ENCODE assay signal across 8 mouse cellular contexts in the genomic region with DNA sequence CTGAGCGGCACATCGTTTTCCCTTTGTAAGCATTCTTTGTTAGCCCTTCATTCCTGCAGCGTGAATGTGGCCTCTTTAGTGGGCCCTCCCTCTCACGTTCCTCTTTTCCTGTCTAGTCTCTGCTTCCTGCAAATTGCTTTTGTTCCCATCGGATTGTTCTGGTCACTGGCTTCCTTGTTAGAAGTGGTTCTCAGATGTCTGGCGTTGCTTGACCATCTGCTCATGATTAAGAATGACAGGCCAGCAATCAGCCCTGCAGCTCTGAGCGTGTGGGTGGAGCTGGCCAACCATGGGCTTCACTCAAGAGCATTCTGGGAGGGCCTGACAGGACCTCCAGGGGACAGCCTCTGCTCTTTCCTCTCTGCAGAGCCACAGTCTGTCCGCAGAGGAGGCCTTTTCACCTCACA.
DNase-seq lines count a peak whose midpoint lies in the region; ATAC-seq lines count a peak whose summit lies in the region.

No protein-coding gene starts in this region.

- 0 out of 2 replicates have a peak overlapping the region, but pooled peaks have one; percentile 38 for H3K9ac ChIP-seq in limb, embryonic 12.5 days (replicated peaks)

- ATAC-seq in limb, embryonic 12.5 days (ENCODE audit: insufficient number of reproducible peaks, insufficient read depth, low FRiP score, low TSS enrichment, low read depth), result peak; percentile 63; the same call in 1 of the 2 replicates

- no peak overlapping the region for H3K4me3 ChIP-seq in forebrain, embryonic 10.5 days
- H3K4me3 ChIP-seq in limb, embryonic 12.5 days (replicated peaks), result no peak overlapping the region

- DNase-seq in gastrocnemius, postnatal 14 days, result peak; percentile 32
- no peak for DNase-seq in gastrocnemius, postnatal 10 days
- DNase-seq in NIH3T3 (ENCODE audit: low read depth), result peak; percentile 46
- DNase-seq in forebrain, embryonic 10.5 days (ENCODE audit: extremely low spot score, low spot score), result peak; percentile 75
- no peak for DNase-seq in urinary bladder, postnatal 25 days (ENCODE audit: low spot score)
- no peak for DNase-seq in urinary bladder, postnatal 14 days (ENCODE audit: low spot score)
- no peak for DNase-seq in frontal cortex, postnatal 25 days (ENCODE audit: low spot score in 2 of 2)

- 0 out of 2 replicates have a peak overlapping the region, but pooled peaks have one; percentile 18 for H3K4me2 ChIP-seq in limb, embryonic 12.5 days

- H3K27ac ChIP-seq in forebrain, embryonic 10.5 days, result peak overlapping the region; percentile 83
- H3K27ac ChIP-seq in limb, embryonic 12.5 days, result peak overlapping the region; percentile 63

- 3% methylated on average over 8 of the region's 8 CpGs for WGBS in forebrain, embryonic 10.5 days
- WGBS in limb, embryonic 12.5 days, result 2% methylated on average over 8 of the region's 8 CpGs

- intact Hi-C loops in gastrocnemius, postnatal 14 days (cut with DNase I; ENCODE audit: low total_unique reads), result no loop called here

- peaks cover 26% of the 10 kb centered on the region for H3K4me1 ChIP-seq in forebrain, embryonic 10.5 days
- H3K4me1 ChIP-seq in limb, embryonic 12.5 days (replicated peaks), result peaks cover 25% of the 10 kb centered on the region

- no peaks in the 10 kb centered on the region for H3K36me3 ChIP-seq in forebrain, embryonic 10.5 days (replicated peaks)
- H3K36me3 ChIP-seq in limb, embryonic 12.5 days, result no peaks in the 10 kb centered on the region

- no peaks in the 10 kb centered on the region for H3K9me3 ChIP-seq in forebrain, embryonic 10.5 days
- H3K9me3 ChIP-seq in limb, embryonic 12.5 days, result no peaks in the 10 kb centered on the region

- peaks cover 27% of the 10 kb centered on the region for H3K27me3 ChIP-seq in forebrain, embryonic 10.5 days (ENCODE audit: poor library complexity, severe bottlenecking)
- H3K27me3 ChIP-seq in limb, embryonic 12.5 days, result no peaks in the 10 kb centered on the region

Comparison
In these comparisons a context has a peak if more than half of its experiments do, and no peak if none do; other contexts are left out.
1. DNase-seq: peak in gastrocnemius, postnatal 14 days (single experiment), NIH3T3 (single experiment) and forebrain, embryonic 10.5 days (single experiment); none in gastrocnemius, postnatal 10 days (single experiment), urinary bladder, postnatal 25 days (single experiment), urinary bladder, postnatal 14 days (single experiment) and frontal cortex, postnatal 25 days (0 of 2).